Mouse (Mus musculus): Measurements from ENCODE around the gene Gm20403.
"Not testable (repeated sequence)": the region's sequence is repeated elsewhere in the genome, so short reads cannot be mapped to it uniquely, and the experiment has no call there.

DNA sequence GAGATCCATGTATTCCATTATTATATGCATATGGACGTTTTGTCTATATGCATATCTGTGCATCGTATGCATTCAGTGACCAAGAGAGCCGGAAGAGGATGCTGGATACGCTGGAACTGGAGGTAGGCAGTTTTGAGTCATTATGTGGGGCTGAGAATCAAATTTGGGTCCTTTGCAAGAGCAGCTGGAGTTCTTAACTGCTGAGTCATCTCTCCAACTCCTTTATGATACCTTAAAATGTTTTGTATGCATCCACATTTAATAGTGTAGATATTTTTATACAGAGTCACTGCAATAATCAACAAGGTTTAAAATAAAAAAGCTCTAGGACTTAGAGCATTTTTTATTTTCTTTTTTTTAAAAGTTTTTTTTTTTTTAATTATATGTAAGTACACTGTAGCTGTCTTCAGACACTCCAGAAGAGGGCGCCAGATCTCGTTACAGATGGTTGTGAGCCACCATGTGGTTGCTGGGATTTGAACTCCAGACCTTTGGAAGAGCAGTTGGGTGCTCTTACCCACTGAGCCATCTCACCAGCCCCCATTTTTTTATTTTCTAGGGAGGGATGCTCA, 43.7 kb downstream of the Gm20403 start:
- 0 out of 2 replicates have a peak, but pooled peaks have one; percentile 21 for TF ChIP-seq CTCF (IDR thresholded peaks at IDR 0.05; ENCODE audit: low read depth)
- TF ChIP-seq EP300 (IDR thresholded peaks at IDR 0.05; ENCODE audit: low read depth), result not testable (repeated sequence)
